Comparison of ENCODE assay signal across 26 mouse cellular contexts in the genomic region with DNA sequence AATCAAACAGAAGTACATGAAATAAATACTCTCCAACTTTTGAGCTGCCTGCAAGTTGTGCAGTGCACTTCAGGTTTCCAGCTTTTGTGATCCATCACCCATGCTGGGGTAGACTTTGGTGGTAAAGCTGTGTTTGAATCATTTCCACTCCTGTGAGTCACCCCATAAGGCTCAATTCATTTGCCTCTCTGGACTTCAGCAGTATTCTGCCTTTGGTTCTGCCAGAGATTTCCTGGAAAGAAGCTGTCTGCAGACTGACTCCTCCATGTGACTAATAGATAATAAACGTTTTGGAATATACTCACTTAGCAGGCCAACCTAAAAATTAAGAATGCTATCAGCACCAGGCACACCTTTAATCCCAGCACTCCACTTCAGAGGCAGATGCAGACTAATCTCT. TPM values are rescaled to one million over a fixed set of nuclear protein-coding genes. Genes with fewer than 3 reads are reported as not detected.
DNase-seq lines count a peak whose midpoint lies in the region; ATAC-seq and TF ChIP-seq lines count a peak whose summit lies in the region.
"Had no signal": no experiment of that assay in that cellular context is flagged by ENCODE, and none has a peak within 500 bp of the region (broad histone marks: within the 10 kb centered on the region; RNA-seq: fewer than 3 reads in every experiment).

No protein-coding gene starts in this region.

- peaks cover 41% of the 10 kb centered on the region for H3K79me2 ChIP-seq in myocyte (ENCODE audit: control insufficient read depth, insufficient read depth)

- no peak for TF ChIP-seq POLR2A in myocyte (IDR thresholded peaks at IDR 0.05; ENCODE audit: insufficient read length, low read depth)

- H3K4me1 ChIP-seq in forebrain, embryonic 10.5 days, result peaks cover 33% of the 10 kb centered on the region
- H3K4me1 ChIP-seq in forebrain, embryonic 12.5 days, result peaks cover 21% of the 10 kb centered on the region
- H3K4me1 ChIP-seq in midbrain, embryonic 12.5 days, result peaks cover 24% of the 10 kb centered on the region
- peaks cover 9% of the 10 kb centered on the region; the same call in 1 of the 2 replicates for H3K4me1 ChIP-seq in midbrain, postnatal 0 days (ENCODE audit: insufficient read depth, low read length)

- no peaks in the 10 kb centered on the region for H3K9me3 ChIP-seq in forebrain, embryonic 10.5 days
- no peaks in the 10 kb centered on the region for H3K9me3 ChIP-seq in forebrain, embryonic 12.5 days
- H3K9me3 ChIP-seq in midbrain, embryonic 12.5 days, result no peaks in the 10 kb centered on the region
- H3K9me3 ChIP-seq in midbrain, postnatal 0 days (ENCODE audit: low read length), result no peaks in the 10 kb centered on the region
- H3K9me3 ChIP-seq: embryonic facial prominence, embryonic 10.5 days; embryonic facial prominence, embryonic 15.5 days; heart, embryonic 15.5 days; stomach, embryonic 15.5 days had no signal

- no peak overlapping the region for H3K27ac ChIP-seq in forebrain, embryonic 10.5 days
- no peak overlapping the region for H3K27ac ChIP-seq in forebrain, embryonic 12.5 days
- H3K27ac ChIP-seq in midbrain, embryonic 12.5 days (replicated peaks), result no peak overlapping the region
- H3K27ac ChIP-seq in midbrain, postnatal 0 days (ENCODE audit: low read depth, low read length), result no peak overlapping the region
- H3K27ac ChIP-seq: embryonic facial prominence, embryonic 10.5 days; embryonic facial prominence, embryonic 15.5 days; heart, embryonic 15.5 days; stomach, embryonic 15.5 days had no signal

- WGBS in forebrain, embryonic 10.5 days, result 80% methylated on average over 1 of the region's 1 CpGs
- WGBS in forebrain, embryonic 12.5 days, result 68% methylated on average over 1 of the region's 1 CpGs
- WGBS in midbrain, embryonic 12.5 days, result 88% methylated on average over 1 of the region's 1 CpGs
- WGBS in midbrain, postnatal 0 days, result 79% methylated on average over 1 of the region's 1 CpGs

- H3K36me3 ChIP-seq in forebrain, embryonic 10.5 days (replicated peaks), result peaks cover 68% of the 10 kb centered on the region
- H3K36me3 ChIP-seq in forebrain, embryonic 12.5 days (replicated peaks), result peaks cover 63% of the 10 kb centered on the region
- H3K36me3 ChIP-seq in midbrain, embryonic 12.5 days, result peaks cover 58% of the 10 kb centered on the region
- H3K36me3 ChIP-seq in midbrain, postnatal 0 days (ENCODE audit: insufficient read depth, low read length), result peaks cover 28% of the 10 kb centered on the region
- peaks cover 37% of the 10 kb centered on the region for H3K36me3 ChIP-seq in myocyte (ENCODE audit: control insufficient read depth, insufficient read depth)

- H3K27me3 ChIP-seq in forebrain, embryonic 10.5 days (ENCODE audit: poor library complexity, severe bottlenecking), result no peaks in the 10 kb centered on the region
- H3K27me3 ChIP-seq in forebrain, embryonic 12.5 days, result no peaks in the 10 kb centered on the region
- no peaks in the 10 kb centered on the region for H3K27me3 ChIP-seq in midbrain, embryonic 12.5 days
- no peaks in the 10 kb centered on the region for H3K27me3 ChIP-seq in midbrain, postnatal 0 days (ENCODE audit: insufficient read depth, low read length)
- no peaks in the 10 kb centered on the region for H3K27me3 ChIP-seq in myocyte (ENCODE audit: control insufficient read depth, insufficient read depth, insufficient read length)
- H3K27me3 ChIP-seq: embryonic facial prominence, embryonic 15.5 days; heart, embryonic 15.5 days; stomach, embryonic 15.5 days had no signal

- H3K4me3 ChIP-seq in forebrain, embryonic 10.5 days, result peak overlapping the region; percentile 88; the same call in 1 of the 2 replicates
- H3K4me3 ChIP-seq in forebrain, embryonic 12.5 days (replicated peaks), result no peak overlapping the region
- no peak overlapping the region for H3K4me3 ChIP-seq in midbrain, embryonic 12.5 days
- no peak overlapping the region for H3K4me3 ChIP-seq in midbrain, postnatal 0 days (ENCODE audit: low read depth, low read length)
- H3K4me3 ChIP-seq in myocyte, result peak overlapping the region; percentile 95
- H3K4me3 ChIP-seq: embryonic facial prominence, embryonic 15.5 days; heart, embryonic 15.5 days; stomach, embryonic 15.5 days had no signal

- no peak overlapping the region for H3K4me2 ChIP-seq in forebrain, embryonic 12.5 days
- H3K4me2 ChIP-seq in midbrain, embryonic 12.5 days (replicated peaks), result no peak overlapping the region
- H3K4me2 ChIP-seq in midbrain, postnatal 0 days (ENCODE audit: low read depth, low read length, poor library complexity, severe bottlenecking), result no peak overlapping the region
- no peak overlapping the region for H3K4me2 ChIP-seq in myocyte (ENCODE audit: low read depth)
- H3K4me2 ChIP-seq: midbrain, embryonic 11.5 days had no signal

- no peak overlapping the region for H3K9ac ChIP-seq in forebrain, embryonic 12.5 days
- H3K9ac ChIP-seq in midbrain, embryonic 12.5 days (replicated peaks), result 0 out of 2 replicates have a peak overlapping the region, but pooled peaks have one; percentile 17
- H3K9ac ChIP-seq in midbrain, postnatal 0 days (replicated peaks; ENCODE audit: low read length, poor library complexity, severe bottlenecking), result no peak overlapping the region
- H3K9ac ChIP-seq: embryonic facial prominence, embryonic 15.5 days; heart, embryonic 15.5 days; lung, embryonic 14.5 days; stomach, embryonic 15.5 days had no signal

- no peak for TF ChIP-seq CTCF in midbrain, postnatal 0 days (IDR thresholded peaks at IDR 0.05)

- no peak for ATAC-seq in forebrain, embryonic 12.5 days (ENCODE audit: low FRiP score)
- ATAC-seq in midbrain, embryonic 12.5 days (ENCODE audit: low FRiP score, low read depth), result no peak
- no peak for ATAC-seq in midbrain, postnatal 0 days (ENCODE audit: low FRiP score)
- ATAC-seq: activated CD4-positive, CD25-positive, alpha-beta regulatory T cell, adult 4 months; hindbrain, embryonic 16.5 days had no signal

- H3ac ChIP-seq in myocyte (ENCODE audit: control insufficient read depth, insufficient read length), result no peak overlapping the region

- DNase-seq in forebrain, embryonic 10.5 days (ENCODE audit: extremely low spot score, low spot score), result no peak
- DNase-seq in kidney, postnatal 10 days, result peak; percentile 0
- no peak for DNase-seq in kidney, adult 8-10 months
- no peak for DNase-seq in midbrain, postnatal 0 days (ENCODE audit: low spot score)
- no peak for DNase-seq in Muller cell, postnatal 12 days (ENCODE audit: inconsistent ontology term)
- DNase-seq: adrenal gland, adult 2 months; adrenal gland, postnatal 36 days; cerebellum, adult 8-10 months; cerebellum, postnatal 25 days; gastrocnemius, postnatal 36 days; kidney, adult 18-20 months; kidney, postnatal 4 days; left cerebral cortex, postnatal 4 days; lung, embryonic 14.5 days; lung, postnatal 14 days; thymus, postnatal 14 days had no signal

TF ChIP-seq in myocyte, 11 proteins besides CTCF, POLR2A, EP300 and RAD21 (continues in another document):
- no peak for TF ChIP-seq USF1 (IDR thresholded peaks at IDR 0.05; ENCODE audit: low read depth)
- TF ChIP-seq MYOD1 (IDR thresholded peaks at IDR 0.05; ENCODE audit: control insufficient read depth in 1 of 3, insufficient read length in 2 of 3, low read depth in 2 of 3), result no peak
- no peak for TF ChIP-seq TCF3 (IDR thresholded peaks at IDR 0.05; ENCODE audit: insufficient read length, low read depth)
- no peak for TF ChIP-seq CEBPB (IDR thresholded peaks at IDR 0.05; ENCODE audit: insufficient read depth, poor library complexity, severe bottlenecking)
- no peak for TF ChIP-seq TCF12 (IDR thresholded peaks at IDR 0.05; ENCODE audit: insufficient read depth, poor library complexity, severe bottlenecking)

RNA-seq across cellular contexts. Expression of a gene that starts 1.9 kb away (rescaled TPM):
- 34.4 and 37.1 TPM in 2 replicates for polyA plus RNA-seq in forebrain, embryonic 10.5 days (2016; fragmentation: Nextera tagmentation; extraction: Ambion mirVana)
- polyA plus RNA-seq in forebrain, embryonic 12.5 days (2016; fragmentation: Nextera tagmentation; extraction: Ambion mirVana), result 28.8 and 29.5 TPM in 2 replicates
- polyA plus RNA-seq in midbrain, embryonic 12.5 days (2016; fragmentation: Nextera tagmentation; extraction: Ambion mirVana), result 29.9 and 32.1 TPM in 2 replicates
- total RNA-seq in midbrain, postnatal 0 days (2014; rRNA removed), result 17.2 and 23.8 TPM in 2 replicates
- polyA plus RNA-seq in midbrain, postnatal 0 days (2015; fragmentation: Nextera tagmentation; extraction: Ambion mirVana), result 24.7 and 27.8 TPM in 2 replicates
- polyA plus RNA-seq in myocyte (2012; fragmentation: generic; extraction: Trizol), result 16.7 TPM

RNA-seq across cellular contexts. Expression of a gene that starts 9.7 kb away (rescaled TPM):
- polyA plus RNA-seq in forebrain, embryonic 10.5 days (2016; fragmentation: Nextera tagmentation; extraction: Ambion mirVana), result 112 and 118 TPM in 2 replicates
- polyA plus RNA-seq in forebrain, embryonic 12.5 days (2016; fragmentation: Nextera tagmentation; extraction: Ambion mirVana), result 139 and 144 TPM in 2 replicates
- 125 and 129 TPM in 2 replicates for polyA plus RNA-seq in midbrain, embryonic 12.5 days (2016; fragmentation: Nextera tagmentation; extraction: Ambion mirVana)
- 106 and 119 TPM in 2 replicates for total RNA-seq in midbrain, postnatal 0 days (2014; rRNA removed)
- 139 and 144 TPM in 2 replicates for polyA plus RNA-seq in midbrain, postnatal 0 days (2015; fragmentation: Nextera tagmentation; extraction: Ambion mirVana)
- polyA plus RNA-seq in myocyte (2012; fragmentation: generic; extraction: Trizol), result 38.6 TPM

RNA-seq across cellular contexts. Expression of a gene that starts 9.8 kb away (rescaled TPM):
- polyA plus RNA-seq in forebrain, embryonic 10.5 days (2016; fragmentation: Nextera tagmentation; extraction: Ambion mirVana), result 735 and 753 TPM in 2 replicates
- polyA plus RNA-seq in forebrain, embryonic 12.5 days (2016; fragmentation: Nextera tagmentation; extraction: Ambion mirVana), result 560 and 566 TPM in 2 replicates
- polyA plus RNA-seq in midbrain, embryonic 12.5 days (2016; fragmentation: Nextera tagmentation; extraction: Ambion mirVana), result 488 and 496 TPM in 2 replicates
- total RNA-seq in midbrain, postnatal 0 days (2014; rRNA removed), result 910 and 1,034 TPM in 2 replicates
- polyA plus RNA-seq in midbrain, postnatal 0 days (2015; fragmentation: Nextera tagmentation; extraction: Ambion mirVana), result 411 and 433 TPM in 2 replicates
- 2,027 TPM for polyA plus RNA-seq in myocyte (2012; fragmentation: generic; extraction: Trizol)

RNA-seq across cellular contexts. Expression of a gene that starts 15.4 kb away (rescaled TPM):
- polyA plus RNA-seq in forebrain, embryonic 10.5 days (2016; fragmentation: Nextera tagmentation; extraction: Ambion mirVana), result 54.9 and 55.1 TPM in 2 replicates
- 49.6 and 50.9 TPM in 2 replicates for polyA plus RNA-seq in forebrain, embryonic 12.5 days (2016; fragmentation: Nextera tagmentation; extraction: Ambion mirVana)
- 48.2 and 56.7 TPM in 2 replicates for polyA plus RNA-seq in midbrain, embryonic 12.5 days (2016; fragmentation: Nextera tagmentation; extraction: Ambion mirVana)
- total RNA-seq in midbrain, postnatal 0 days (2014; rRNA removed), result 27.5 and 30.0 TPM in 2 replicates
- polyA plus RNA-seq in midbrain, postnatal 0 days (2015; fragmentation: Nextera tagmentation; extraction: Ambion mirVana), result 55.2 and 55.5 TPM in 2 replicates
- polyA plus RNA-seq in myocyte (2012; fragmentation: generic; extraction: Trizol), result 34.9 TPM

RNA-seq across cellular contexts. Expression of a gene that starts 15.6 kb away (rescaled TPM):
- 46.0 and 47.3 TPM in 2 replicates for polyA plus RNA-seq in forebrain, embryonic 10.5 days (2016; fragmentation: Nextera tagmentation; extraction: Ambion mirVana)
- polyA plus RNA-seq in forebrain, embryonic 12.5 days (2016; fragmentation: Nextera tagmentation; extraction: Ambion mirVana), result 51.2 and 54.4 TPM in 2 replicates
- 53.4 and 57.9 TPM in 2 replicates for polyA plus RNA-seq in midbrain, embryonic 12.5 days (2016; fragmentation: Nextera tagmentation; extraction: Ambion mirVana)
- 59.7 and 78.8 TPM in 2 replicates for total RNA-seq in midbrain, postnatal 0 days (2014; rRNA removed)
- polyA plus RNA-seq in midbrain, postnatal 0 days (2015; fragmentation: Nextera tagmentation; extraction: Ambion mirVana), result 112 and 122 TPM in 2 replicates
- polyA plus RNA-seq in myocyte (2012; fragmentation: generic; extraction: Trizol), result 53.8 TPM

Comparison
In these comparisons a context has a peak if more than half of its experiments do, and no peak if none do; other contexts are left out.
1. H3K4me3 ChIP-seq: peak in forebrain, embryonic 10.5 days (single experiment) and myocyte (single experiment); none in forebrain, embryonic 12.5 days (single experiment), midbrain, embryonic 12.5 days (single experiment) and midbrain, postnatal 0 days (single experiment).